Mouse (Mus musculus) heart, adult 8-10 months (tissue): ENCODE results near the gene Ptdss2. TPM values are rescaled to one million over a fixed set of nuclear protein-coding genes. Genes with fewer than 3 reads are reported as not detected.

ENCODE experiments used
- DNase-seq: peaks from one replicate; pipeline ENCODE4 v3.0.0; 2022; ENCODE audit warnings: low spot score
- total RNA-seq, 4 experiments: library from RNA; stranded (reverse); gene quantifications; 2 replicates each; pipeline ENCODE4 v1.2.4; 2022

The Ptdss2 gene
- total RNA-seq, 4 experiments from 2014 or later, result 28.0 to 35.8 (median 29.7) TPM

DNA sequence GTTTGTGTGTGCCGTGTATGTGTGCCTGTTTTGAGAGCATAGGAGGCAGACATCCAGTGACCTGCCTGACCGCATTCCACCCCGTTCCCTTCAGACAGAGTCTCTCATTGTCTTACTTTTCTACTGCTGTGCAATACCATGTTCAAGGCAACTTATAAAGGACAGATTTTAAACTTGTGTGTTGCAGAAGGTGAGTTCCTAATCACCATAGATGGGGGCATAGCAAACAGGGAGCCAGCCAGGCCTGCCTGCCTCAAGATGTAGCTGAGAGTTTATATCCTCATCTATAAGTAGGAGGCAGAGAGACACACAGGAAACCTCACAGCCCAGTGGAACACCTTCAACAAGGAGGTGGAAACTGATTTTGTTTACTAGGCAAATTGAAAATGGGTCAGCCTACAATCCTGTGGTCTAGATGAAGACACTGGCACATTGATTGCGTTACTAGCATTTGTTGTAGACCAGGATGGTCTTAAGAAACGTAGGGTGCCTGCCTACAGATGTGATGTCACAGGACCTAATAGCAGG, 51.2 kb downstream of the Ptdss2 start:
- DNase-seq, result no peak

DNA sequence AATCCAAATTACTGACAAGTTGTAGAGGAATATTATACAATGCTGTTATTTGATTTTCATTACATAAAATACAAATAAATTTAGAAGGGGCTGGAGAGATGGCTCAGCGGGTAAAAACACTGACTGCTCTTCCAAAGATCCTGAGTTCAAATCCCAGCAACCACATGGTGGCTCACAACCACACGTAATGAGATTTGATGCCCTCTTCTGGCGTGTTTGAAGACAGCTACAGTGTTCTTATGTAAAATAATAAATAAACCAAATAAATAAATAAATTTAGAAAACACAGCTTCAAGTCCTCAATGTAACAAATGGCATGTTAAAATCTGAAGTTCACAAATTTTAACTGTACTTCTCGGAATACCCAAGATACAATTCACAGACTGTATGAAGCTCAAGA, 52.9 kb downstream of the Ptdss2 start:
- DNase-seq, result no peak

DNA sequence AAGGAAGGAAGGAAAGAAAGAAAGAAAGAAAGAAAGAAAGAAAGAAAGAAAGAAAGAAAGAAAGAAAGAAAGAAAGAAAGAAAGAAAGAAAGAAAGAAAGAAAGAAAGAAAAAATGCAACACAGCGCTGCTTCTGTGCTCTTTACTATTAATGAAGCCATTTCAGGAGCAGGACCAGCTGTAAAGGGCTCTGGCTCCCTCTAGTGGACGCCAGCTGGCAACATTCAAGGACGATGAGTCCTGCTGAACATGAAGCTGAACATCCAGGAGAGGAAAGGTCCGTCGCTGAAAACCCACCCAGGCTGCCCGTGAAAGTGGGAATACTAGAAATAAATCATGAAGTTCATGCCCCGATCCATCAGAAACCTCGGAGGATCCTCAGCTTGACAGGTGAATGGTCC, 54.0 kb downstream of the Ptdss2 start:
- peak; percentile 83 for DNase-seq

DNA sequence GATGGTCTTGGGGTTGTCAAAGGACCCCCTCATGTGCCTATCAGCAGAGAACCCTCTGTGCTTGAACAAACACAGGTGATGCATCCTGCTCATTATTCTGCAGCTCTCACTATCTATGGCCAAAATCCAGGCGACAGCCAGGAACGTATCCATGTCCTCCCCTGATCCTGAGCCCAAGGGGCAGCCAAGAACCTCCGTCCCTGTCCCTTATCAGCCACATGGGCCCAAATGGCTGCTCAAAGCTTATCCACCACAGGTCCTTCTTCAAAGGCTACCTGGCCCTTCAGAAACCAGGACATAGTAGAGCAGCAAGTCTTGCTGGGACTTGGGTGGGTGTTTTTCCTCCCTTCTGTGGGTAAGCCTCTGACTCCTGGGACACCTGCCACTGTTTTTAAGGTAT, 66.0 kb downstream of the Ptdss2 start:
- DNase-seq, result no peak

DNA sequence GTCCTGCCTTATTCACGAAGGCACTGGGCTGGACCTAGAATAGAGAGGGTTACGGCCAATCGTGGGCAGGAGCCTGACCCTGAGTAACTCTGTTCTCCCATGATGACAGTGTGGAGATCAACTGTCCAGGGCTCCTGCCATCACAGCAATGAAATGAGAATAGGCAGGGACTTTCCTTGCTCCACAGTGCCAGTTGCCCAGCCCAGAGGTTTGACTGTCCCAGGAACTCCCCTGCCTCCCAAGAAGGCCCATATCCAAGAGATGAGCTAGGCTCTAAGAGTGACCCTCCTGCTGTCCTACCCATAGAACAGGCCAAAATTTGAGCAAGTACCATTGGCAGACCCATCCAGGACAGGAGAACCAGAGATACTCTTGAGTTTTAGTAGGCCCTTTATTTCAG, 66.6 kb downstream of the Ptdss2 start:
- DNase-seq, result no peak

DNA sequence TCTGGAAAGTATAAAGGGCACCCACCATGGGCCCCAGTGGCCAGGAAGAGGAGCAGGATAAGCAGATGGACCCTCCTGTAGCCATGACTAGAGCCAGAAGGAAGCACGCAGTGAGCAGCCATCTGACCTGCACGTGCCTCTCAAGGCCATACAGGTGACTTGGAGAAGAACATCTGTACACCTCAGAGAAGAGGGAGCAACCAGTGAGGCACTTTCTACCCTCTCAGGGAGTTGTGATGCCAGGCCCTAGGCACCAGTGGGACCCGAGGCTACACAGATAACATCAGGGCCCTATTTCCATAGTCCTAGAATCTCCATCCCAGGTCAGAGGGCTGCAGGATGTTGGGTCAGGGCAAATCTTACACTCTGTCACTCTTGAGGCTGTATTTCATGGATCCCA, 68.0 kb downstream of the Ptdss2 start:
- DNase-seq, result no peak

DNA sequence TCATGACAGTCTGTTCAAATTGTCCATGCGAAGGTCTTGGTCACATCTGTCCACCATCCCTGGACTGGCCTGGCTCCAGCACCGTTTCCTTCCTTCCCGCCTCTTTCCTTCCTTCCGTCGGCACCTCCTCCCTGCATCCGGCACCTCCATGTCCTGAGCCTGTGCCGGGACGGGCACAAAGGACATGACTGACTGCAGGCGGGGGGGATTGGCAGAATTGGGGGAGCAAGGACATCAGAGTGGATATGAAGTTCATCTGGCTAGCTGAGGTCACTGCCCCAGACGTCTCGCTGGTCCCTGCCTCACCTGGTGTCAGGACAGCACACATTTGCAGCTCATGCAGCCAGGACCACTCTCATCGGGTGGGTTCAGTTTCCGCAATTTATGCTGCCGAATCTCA, 68.9 kb downstream of the Ptdss2 start:
- peak; percentile 49 for DNase-seq

DNA sequence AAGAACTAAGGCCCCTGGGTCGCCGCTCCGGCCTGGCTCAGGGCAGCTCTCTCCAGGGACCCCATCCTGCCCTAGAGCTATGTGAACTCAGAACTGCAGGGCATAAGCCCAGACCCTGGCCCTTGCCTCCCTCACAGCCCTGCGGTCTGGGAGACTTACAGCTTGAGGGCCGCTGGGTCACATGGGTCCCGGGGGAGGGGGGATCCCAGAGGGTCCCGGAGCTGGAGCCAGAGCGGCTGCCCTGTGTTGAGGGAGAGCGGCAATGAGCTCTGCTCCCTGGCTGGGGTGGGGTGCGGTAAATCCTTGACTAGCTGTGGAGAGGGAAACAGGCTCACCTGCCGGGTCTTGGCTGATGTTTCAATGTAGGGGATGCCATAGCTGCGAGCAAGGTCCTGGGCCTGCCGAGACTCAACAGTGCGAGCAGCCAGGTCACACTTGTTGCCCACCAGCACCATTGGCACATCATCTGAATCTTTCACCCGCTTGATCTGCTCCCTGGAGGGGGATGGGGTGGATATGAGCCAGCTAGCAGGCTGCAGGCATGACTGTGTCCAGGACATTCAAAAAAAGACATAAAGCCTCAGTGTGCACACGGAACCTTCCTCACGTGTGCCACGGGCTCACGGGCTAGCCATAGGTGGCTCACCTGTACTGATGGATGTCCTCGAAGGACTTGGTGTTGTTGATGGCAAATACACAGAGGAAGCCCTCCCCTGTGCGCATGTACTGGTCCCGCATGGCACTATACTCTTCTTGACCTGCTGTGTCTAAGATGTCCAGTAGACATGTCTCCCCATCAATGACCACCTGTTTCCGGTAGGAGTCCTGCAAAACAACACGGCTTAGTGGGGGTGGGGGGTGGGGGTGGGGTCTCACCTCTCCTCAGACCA, 69.9 kb downstream of the Ptdss2 start:
- no peak for DNase-seq

DNA sequence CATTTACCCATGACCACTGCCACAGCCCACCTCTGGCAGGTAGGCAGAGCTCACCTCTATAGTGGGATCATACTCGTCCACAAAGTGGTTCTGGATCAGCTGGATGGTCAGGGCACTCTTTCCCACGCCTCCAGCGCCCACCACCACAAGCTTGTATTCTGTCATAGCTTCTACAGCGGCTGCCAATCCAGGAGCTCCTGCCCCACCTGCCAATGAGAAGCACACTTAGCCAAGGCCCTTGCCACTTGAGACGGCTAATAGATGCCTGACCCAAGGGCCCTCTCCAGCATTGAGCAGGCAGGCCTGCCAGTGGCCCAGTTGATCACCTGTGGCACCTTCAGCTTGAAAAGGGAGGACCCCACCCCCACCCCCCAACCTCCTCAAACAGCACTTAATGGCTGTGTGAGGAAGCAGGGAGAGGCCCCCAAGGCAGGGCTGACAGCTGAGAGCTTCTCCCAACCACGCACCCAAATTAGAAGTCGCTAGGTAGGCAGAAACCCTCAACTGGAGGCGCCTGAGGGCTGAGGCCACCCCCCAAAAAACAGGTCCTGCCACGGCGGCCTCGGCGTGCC, 70.7 kb downstream of the Ptdss2 start:
- DNase-seq, result no peak

DNA sequence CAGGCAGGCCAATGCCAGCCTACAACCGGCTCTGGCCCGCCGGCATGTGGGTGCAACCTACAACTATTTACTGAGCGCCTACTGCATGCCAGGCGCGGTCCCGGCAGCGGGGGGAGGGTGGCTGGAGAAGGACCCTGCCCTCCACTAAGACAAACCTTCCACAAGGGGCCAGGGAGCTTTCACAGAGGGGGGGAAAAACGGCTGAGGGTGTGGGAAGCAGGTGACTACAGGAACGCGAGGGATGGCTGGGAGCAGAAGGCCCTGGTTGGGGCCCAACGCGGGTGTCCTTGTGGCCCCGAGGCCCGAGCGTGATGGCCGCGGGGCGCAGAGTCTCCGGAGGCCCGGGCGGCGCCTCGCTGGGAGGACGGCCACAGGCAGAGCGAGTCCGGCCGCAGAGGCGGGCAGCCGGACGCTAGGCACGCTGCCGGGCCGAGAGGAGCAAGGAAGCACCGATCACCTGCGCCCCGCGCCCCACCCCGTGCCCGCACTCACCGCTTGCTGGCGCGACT, 71.2 kb downstream of the Ptdss2 start:
- DNase-seq, result no peak

DNA sequence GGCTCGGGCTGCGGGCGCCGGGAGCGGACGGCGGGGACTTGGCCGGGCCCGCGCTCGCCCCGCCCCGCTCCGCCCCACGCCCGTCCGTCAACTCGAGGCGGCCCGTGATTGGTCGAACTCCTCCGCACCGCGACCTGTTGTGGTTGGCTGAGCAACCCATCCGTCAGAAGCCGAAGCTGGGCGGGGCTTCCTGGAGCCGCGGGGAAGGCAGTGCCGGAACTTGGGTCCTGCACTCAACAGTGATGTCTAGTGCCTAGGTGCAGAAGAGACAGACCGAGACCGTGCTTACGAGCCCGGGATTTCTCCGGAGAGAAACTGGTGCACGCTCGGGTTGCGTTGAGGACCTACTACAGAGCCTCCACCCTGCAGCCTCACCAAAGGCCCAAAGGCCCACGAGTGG, 71.8 kb downstream of the Ptdss2 start, which contains the start of the genes Hras and Lrrc56:
Gene Hras, minus strand, starts transcription at position 58 of the 400 bp plus-strand sequence.
Gene Lrrc56, plus strand, starts transcription at position 210 of the 400 bp plus-strand sequence.
- peak; percentile 97 for DNase-seq

DNA sequence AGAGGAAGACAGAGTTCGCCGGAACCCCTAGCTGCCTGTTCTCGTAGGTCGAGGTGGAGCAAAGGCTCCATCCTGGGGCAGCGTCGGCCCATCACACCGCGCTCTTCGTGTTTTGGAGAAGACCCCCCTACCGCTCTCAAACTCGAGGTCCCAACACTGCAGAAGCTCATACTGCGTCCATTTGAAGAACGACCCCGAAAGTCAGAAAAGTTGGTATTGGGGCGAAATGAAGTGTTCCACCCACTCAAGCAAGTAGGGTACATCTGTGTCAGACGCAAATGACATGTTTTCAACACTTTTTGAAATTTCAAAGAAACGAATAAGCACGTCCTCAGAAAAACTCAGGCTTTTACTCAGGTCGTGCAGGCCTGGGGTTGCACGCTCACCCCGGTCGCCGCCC, 72.2 kb downstream of the Ptdss2 start:
- no peak for DNase-seq

DNA sequence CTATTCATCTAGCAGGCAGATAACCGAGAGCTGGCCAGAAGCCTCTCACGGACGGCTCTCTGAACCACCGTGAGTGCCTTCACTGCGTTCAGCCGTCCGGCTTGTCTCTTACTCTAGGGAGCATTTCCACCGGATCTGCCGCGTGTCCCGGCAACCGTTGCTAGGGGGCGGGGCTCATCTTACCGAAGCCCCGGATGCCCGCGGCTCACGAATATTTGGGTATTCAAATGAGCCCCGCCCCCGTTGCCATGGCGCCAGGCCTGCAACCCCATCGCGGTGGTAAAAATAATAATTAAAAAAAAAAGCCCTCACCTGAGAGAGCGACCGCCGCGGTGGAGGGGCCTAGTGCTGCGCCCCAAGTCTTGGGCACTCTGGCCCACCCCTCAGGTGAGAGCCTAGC, 72.6 kb downstream of the Ptdss2 start:
- DNase-seq, result peak; percentile 80

DNA sequence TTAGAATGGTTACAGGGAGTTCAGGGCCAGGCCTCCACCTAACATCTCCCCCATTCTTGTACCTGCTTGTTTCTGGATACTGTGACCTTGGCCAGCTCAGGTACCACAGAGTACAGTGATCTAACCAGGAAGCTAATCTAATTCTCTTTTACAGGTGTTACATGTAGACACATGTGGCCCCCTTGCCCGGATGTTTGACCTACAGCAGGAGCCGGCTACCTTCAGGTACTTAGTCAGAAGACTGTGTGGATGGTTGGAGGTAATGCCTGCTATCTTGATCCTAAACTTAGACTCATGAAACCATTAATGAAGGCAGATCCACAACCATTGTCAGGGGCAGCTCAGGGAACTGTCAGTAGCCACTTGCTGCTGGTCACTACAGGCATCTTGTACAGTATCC, 73.6 kb downstream of the Ptdss2 start:
- DNase-seq, result no peak

DNA sequence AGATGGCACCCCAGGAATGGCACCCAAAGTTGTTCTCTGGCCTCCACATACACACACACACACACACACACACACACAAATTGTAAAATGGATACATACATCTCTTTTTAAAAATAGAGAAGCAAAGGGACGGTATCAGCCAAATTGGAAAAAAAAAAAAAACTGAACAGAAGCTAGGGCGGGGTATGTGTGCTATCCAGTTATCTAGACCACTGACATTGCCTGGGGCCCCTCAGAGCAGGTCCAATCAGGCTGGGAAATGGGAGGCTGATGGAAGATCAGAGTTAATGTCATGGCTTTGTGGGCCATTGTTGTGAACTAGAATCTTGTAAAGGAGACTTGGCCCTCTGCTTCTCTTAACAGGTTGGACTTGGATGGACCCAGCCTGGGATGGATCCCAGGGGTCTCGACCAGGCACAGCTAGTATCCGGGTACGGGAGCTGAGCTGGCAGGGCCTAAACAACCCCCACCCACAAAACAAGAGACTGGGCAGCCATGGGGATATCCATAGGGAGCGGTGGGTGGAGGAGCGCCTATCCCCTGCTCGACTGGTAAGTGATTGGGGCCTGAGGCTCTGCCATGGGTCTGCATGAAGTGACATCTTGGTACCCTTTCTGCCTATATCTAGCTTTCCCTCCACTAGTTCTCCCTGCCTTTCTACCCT, 74.6 kb downstream of the Ptdss2 start:
- DNase-seq, result no peak

DNA sequence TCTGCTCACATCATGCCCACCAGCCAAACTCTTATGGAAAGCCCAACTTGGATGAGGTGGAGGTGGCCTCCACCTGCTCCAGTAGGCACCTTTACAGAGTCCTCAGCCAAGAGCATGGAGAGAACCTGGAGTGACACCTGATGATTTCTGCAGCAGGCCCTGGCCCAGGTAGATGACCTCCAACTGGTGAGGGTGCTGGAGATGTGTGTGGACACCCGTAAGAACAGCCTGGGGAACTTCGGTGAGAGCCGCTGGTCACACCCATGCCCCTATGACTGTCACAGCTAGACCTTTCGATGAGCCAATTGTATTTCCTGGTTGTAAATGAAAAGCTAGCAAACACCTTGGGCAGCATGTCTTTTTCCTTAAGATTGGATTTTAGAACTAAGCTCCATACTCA, 75.9 kb downstream of the Ptdss2 start:
- no peak for DNase-seq

DNA sequence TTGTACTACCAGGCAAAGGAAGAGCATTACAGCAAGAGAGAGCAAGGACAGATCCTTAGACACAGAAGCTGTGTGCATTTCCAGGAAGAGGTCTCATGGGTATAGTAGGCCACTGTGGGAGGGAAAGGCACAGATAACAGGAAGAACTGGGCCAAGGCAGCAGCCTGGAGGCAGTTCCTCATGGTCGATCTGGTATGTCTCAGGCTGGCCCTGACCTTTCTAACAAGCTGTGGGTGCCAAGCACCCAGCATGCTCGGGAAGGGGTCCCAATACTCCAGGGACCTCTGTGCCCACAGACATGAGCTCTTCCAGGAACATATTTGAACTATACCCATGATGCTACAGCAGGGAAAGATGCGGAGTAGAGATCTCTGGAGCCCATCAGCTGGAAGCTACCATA, 82.4 kb downstream of the Ptdss2 start:
- DNase-seq, result no peak

DNA sequence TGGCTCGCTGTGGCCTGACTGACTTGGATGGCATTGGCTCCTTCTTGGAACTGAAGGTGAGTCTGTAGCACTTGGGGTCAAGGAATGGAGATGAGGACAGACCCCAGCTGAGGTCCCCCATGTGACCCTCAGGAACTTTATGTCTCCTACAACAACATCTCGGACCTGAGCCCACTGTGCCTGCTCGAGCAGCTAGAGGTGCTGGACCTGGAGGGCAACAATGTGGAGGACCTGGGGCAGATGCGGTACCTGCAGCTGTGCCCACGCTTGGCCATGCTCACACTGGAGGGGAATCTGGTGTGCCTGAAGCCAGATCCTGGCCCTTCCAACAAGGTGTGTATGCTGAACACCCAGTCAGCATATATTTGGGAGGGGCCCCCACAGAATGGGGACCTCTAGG, 83.3 kb downstream of the Ptdss2 start:
- DNase-seq, result no peak

DNA sequence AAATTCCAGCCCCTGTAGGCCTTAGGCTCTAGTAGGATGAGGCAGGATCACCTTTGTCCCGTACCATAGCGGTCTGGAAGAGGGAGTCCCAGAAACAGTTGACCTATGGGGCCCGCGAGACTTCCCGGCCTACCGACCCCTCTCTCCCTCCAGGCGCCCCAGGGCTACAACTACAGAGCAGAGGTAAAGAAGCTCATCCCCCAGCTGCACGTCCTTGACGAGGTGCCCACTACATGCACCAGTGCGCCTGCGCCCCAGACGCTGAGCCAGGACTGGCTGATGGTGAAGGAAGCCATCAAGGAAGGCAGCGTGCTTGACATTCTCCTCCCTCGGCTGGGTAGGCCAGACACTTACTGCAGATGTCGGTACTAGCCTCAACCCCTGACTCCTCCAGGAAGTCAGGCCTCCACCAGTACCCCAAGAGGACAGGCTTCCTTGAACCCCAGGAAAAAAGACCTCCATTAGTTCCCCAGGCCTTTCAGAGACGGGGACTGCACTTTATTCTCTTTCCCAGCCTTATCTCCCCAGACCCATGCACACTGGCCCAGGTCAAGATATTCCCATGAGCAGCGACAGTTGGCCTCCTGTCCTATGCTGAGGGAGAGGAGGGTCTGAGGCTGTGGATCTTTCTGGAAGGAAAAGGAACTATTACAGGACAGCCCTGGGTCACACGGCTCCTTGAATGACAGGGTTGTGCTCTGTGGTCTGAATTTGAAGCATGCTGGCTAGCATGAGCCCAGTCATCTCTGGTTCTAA, 84.2 kb downstream of the Ptdss2 start:
- DNase-seq, result no peak
